Mouse (Mus musculus): Measurements from ENCODE around the gene Flnc.

The Flnc gene

DNA sequence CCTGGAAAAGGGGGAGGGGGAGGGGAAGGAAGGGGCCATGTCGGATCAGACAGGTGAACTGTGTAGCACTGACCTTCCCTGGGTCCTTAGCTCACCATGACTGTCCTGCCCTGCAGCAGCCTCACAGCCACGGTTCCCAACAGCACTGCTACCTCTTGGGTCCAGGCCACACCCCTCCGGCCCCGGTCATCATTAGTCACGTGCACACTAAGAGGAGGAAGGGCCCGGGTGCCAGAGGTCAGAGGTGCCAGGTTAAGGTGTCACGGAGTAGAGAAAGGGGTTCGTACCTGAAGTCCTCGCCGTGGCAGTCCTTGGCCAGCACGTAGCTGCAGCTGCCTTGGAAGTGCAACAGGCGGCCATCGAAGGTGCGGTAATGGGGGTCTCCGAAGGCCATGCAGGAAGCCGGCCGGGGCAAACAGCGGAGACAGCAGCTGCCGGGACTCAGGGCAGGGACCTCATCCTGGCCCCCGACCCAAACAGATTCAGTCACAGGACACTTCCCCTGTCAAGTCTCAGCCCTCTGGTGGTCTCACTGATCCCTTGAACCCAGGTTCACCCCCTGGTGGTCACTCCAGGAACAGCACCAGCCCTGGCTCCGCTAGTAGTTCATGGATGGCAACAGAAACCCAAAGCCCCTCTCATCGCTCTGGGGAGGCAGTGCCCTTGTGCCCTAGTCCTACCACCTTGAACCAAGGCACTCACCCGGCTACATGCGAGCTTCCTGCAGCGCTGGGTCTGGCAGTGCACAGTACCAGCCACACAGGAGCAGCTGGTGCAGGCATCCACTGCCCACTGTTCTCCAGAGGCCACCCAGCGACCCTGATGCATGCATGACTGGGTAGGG is 51.9 kb downstream of the Flnc start:
- DNase-seq (ENCODE audit: low spot score): peak; percentile 94

DNA sequence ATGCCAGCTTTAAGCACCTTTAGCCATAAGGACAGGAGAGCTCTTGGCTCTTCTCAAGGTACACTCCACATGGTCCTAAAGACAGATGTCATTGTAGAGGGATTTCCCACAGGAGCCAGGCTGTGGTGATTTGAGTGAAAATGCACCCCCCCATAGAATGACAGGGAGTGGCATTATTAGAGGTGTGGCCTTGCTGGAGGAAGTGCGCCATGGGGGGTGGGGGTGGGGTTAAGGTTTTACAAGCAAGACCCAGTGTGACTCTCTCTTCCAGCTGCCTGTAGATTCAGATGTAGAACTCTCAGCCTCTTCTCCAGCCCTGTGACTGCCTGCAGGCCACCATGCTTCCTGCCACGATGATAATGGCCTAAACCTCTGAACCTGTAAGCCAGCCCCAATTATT is 52.9 kb downstream of the Flnc start:
- no peak for DNase-seq (ENCODE audit: low spot score)

DNA sequence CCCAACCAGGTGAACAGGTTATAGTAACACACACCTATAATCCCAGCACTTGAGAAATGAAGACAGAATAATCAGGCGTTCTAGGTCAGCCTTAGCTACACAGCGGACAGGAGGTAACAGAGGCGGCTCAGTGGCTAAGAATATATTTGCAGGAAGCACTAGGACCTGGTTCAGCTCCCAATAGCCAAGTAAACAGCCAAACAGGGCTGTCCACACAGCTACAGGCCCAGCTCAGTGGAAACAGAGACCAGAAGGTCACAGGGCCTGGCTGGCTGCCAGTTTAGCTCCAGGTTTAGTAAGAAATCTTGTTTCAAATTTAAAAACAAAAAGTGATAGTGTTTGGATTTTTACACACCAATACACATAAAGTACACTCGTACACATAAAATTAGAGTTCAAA is 61.0 kb downstream of the Flnc start:
- no peak for DNase-seq (ENCODE audit: low spot score)

DNA sequence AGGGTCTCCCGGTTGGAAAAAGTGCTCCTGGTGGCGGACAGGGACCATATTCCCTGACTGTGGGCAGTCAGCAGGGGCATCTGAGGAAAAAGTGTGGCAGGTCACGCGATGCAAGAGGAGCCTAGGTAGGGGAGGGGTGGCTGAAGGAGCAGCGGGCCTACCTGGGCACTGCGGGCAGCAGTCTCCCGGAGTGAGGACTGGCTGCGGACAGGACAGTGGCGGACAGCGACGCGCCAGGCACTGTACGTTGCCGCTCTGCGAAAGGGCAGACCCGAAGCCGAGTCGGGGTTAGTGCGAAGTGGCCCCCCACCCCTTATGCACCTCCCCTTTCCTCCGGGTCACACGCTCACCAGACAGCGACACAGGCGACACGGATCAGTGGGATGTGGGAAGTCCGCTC is 63.2 kb downstream of the Flnc start:
- DNase-seq (ENCODE audit: low spot score): no peak

DNA sequence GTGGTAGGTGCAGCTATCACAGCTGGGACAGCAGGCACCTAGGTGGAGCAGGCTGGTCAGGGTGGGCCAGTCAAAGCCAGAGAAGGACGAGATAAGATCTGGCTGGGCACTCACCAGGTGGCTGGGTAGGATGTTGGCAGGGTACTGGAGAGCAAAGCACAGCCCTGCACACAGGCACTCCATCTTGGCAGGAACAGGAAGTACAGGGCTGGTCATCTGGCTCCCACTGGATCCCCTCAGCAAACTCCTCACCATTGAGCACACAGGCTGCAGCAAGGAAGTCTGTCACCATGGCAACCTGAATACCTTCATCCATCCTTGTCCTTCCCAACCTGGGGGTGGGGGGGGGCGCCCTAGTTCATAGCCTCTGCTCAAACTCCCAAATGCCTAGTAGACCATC is 64.7 kb downstream of the Flnc start:
- no peak for DNase-seq (ENCODE audit: low spot score)

DNA sequence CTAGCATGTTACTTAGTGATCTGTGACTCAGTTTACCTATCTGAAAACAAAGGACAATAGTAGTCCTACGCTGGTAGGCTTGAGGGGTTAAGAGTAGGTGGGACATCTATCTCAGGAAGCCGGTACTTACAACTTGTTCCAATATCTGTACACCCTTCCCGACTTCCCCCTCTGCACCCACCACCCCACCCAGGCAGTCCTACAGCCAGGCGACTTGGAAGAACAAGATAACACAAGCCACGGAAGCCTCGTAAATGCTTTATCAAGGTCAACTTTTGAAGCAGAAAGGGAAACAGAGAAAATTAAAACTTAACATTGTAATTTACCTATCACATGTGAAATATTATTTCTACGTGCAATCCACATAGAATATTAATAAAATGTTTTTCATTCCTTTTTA is 67.1 kb downstream of the Flnc start:
- DNase-seq (ENCODE audit: low spot score): no peak

DNA sequence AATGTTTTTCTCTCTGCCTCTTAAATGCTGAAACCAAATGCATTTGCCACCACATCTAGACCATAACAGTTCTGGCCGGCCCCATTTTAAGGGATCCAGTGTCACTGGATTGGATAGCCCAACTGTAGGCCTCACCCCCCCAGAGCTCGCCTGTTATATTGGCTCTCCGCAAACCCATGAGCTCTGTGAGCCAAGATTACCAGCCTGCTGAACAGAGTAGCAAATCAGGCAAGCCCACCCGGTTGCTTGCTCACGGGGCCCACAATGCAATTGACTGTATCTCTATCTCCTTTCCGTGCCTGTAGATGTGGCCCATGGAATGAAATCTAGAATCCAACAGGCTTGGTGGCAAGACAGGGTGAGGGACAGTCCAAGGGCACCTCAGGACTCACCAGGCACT is 67.8 kb downstream of the Flnc start:
- no peak for DNase-seq (ENCODE audit: low spot score)

DNA sequence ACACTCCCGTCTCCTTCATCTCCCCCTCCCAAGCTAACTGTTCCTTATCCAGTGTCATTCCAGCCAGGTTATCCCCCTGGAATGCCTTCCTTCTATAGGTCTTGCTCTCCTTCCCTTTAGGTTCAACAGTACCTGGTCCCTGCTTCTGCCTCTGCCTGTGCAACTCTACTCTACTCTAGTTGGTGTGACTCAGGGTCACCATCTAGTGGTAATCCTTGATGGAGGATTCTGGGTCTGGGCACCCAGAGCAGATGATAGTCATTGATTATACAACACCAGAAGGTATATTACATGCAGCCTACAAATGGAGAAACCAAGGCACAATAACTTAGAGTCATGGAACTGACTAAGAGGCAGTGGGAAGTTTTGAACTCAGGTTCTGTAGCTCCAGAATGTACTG is 68.5 kb downstream of the Flnc start:
- DNase-seq (ENCODE audit: low spot score): no peak

DNA sequence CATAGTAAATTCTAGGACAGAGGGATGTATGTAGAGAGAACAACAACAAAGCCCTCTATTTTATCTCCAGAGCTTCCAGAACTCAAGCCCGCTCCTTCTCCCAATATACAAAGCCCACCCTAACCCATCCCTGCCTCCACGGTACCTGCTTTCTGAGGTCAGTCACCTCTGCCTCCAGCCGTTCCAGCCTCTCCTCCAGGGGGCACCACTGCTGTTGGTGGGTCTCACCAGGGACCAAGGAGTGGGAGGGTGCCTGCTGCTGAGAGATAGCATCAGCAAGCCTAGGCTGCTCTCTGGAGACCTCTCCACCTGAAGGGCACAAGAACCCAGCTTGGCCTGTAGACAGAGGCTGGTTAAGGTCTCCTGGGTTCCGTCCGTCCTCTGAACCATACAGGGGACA is 72.4 kb downstream of the Flnc start:
- DNase-seq (ENCODE audit: low spot score): no peak

DNA sequence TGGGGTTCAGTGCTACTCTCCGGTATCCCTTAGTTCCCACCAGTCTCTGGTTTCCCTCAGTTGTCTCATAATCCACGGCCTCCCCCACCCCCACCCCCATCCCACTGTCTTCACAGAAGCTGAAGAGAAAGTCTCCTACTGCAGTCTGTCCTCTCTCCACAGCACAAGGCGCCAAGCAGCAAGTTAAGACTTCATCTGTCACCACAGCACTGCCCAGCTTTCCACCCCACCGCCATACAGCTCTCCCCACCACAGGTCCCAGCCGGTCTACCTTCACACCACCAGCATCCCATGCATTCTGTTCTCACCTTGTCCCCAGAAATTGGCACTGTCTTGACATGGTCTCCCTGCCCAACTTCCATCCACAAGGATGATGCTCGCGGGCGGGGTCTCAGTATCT is 73.8 kb downstream of the Flnc start:
- no peak for DNase-seq (ENCODE audit: low spot score)

DNA sequence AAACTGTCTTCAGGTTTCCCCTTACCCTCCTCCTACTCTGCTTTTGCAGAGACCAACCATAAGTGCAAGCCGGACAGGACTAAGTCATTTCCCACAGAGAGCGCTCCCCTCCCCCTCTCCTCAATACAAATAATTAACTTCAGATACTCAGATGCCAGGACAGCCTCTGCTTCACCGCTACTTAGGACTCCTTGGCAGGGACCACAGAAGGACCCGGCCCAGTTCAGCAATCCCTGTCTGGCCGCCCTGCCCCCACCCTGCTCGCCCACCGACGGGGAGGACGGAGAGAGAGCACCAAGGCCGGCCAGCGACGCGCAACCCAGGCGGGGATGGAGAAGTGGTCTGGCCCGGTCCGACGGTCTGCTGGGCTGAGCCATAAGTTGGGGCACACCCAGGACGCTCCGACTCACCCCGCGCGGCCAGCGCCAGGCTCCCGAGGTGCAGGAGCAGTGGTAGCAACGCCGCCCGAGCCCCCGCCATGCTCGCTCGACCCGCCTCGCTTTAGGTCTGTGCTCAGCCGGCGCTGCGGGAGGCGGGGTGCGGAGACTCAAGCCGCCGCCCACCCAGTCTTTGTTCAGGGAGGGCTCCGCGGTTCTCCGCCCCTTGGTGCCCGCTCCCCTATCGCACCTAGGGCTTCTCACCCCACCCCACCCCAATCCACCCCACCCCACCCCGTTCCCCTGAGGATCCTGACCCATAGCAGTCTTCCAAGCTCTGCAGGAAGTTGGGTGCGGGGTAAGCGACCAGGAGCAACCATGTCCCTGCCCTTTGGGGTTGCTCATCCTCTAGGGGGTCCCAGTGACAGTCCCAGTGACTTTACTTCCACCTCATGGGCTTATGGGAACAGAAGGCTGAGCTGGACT is 74.6 kb downstream of the Flnc start, which contains the start of gene Kcp:
Kcp (minus strand) TSS at position 506 of the 863 bp plus-strand sequence.
- DNase-seq (ENCODE audit: low spot score): peak; percentile 71

DNA sequence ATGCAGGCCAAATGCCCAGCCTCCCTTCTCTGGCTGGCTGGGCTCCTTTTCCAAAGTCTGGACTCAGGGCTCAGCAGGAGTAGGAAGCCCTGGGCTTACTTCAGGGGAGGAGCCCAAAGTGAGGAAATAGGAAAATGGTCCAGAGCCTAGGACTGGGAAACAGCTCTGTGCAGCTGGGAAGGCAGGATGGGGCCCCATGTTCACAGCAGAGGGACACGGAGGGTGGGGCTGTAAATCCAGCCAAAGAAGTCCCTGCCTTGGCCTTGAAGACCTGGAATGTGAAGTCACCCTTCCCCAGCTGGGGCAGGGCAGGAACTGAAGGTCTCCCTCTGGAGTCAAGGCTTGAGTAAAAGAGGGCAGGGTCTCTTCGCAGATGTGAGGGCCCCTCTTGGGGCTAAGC is 76.0 kb downstream of the Flnc start:
- no peak for DNase-seq (ENCODE audit: low spot score)
